Mouse (Mus musculus) neural tube, embryonic 11.5 days (tissue): Measurements from ENCODE around the gene Cmip. TPM values are rescaled to one million over a fixed set of nuclear protein-coding genes. Genes with fewer than 3 reads are reported as not detected.

ENCODE experiments used
- ATAC-seq: fragments of 200-750 bp; cut with Nextera tagmentation; 2 replicates; pipeline ENCODE4 v1.8.0; 2017; ENCODE audit warnings: moderate number of reproducible peaks, mild to moderate bottlenecking, moderate TSS enrichment, moderate library complexity; ENCODE audit not compliant: insufficient read depth, low FRiP score, low TSS enrichment
- DNase-seq: peaks from one replicate; pipeline ENCODE4 v3.0.0-alpha.2; 2015; ENCODE audit warnings: low spot score
- H3K27ac ChIP-seq: fragments of 300-500 bp; sonication (generic); 2 replicates; pipeline ENCODE4 v1.5.1; 2014; ENCODE audit warnings: low read depth, mild to moderate bottlenecking, low read length
- H3K27me3 ChIP-seq: fragments of 300-500 bp; sonication (generic); 2 replicates; pipeline ENCODE4 v1.6.1; 2014; ENCODE audit warnings: mild to moderate bottlenecking, low read length, mixed read lengths; ENCODE audit not compliant: control insufficient read depth, insufficient read depth
- H3K36me3 ChIP-seq: fragments of 300-500 bp; sonication (generic); 2 replicates; pipeline ENCODE4 v1.6.1; 2014; ENCODE audit warnings: mild to moderate bottlenecking, low read length, moderate library complexity, mixed read lengths; ENCODE audit not compliant: control insufficient read depth, insufficient read depth
- H3K4me1 ChIP-seq: fragments of 300-500 bp; sonication (generic); 2 replicates; pipeline ENCODE4 v1.6.1; 2014; ENCODE audit warnings: low read length, mixed read lengths; ENCODE audit not compliant: control insufficient read depth, insufficient read depth
- H3K4me2 ChIP-seq: fragments of 300-500 bp; sonication (generic); 2 replicates; pipeline ENCODE4 v1.6.1; 2014; ENCODE audit warnings: low read depth, mild to moderate bottlenecking, moderate library complexity
- H3K4me3 ChIP-seq: fragments of 300-500 bp; sonication (generic); 2 replicates; pipeline ENCODE4 v1.5.1; 2014; ENCODE audit warnings: low read depth, low read length
- H3K9ac ChIP-seq: fragments of 300-500 bp; sonication (generic); 2 replicates; pipeline ENCODE4 v1.6.1; 2014; ENCODE audit warnings: mild to moderate bottlenecking, low read length
- H3K9me3 ChIP-seq: fragments of 300-500 bp; sonication (generic); 2 replicates; pipeline ENCODE4 v1.6.1; 2016; ENCODE audit warnings: low read length; ENCODE audit not compliant: control insufficient read depth
- WGBS: fragments of 180-500 bp; shearing (Covaris S2); extraction: QIAGEN DNeasy Blood & Tissue Kit; methylation state at CpG from one replicate; pipeline ENCODE4 v1.1.7; 2014; 5-methylcytosine and 5-hydroxymethylcytosine counted together
- polyA plus RNA-seq: library from polyadenylated mRNA; unstranded; fragments of >200 nt; fragmentation: Nextera tagmentation; extraction: Ambion mirVana; gene quantifications from 2 replicates; pipeline ENCODE4 v1.2.1, GENCODE M21; 2014

The Cmip gene
- polyA plus RNA-seq, 1 experiment from 2014 or later, result 56.7 TPM

GRCm38 (mm10) chr8:117406081-117406480 is 149.2 kb downstream of the Cmip start:
- Histone ChIP-seq H3K4me3 (no peak overlapping the region), H3K36me3 (no peaks in the 10 kb centered on the region), H3K9me3 (no peaks in the 10 kb centered on the region), H3K27ac (no peak overlapping the region), H3K27me3 (no peaks in the 10 kb centered on the region), H3K4me2 (no peak overlapping the region), H3K9ac (no peak overlapping the region), H3K4me1 (peaks cover 19% of the 10 kb centered on the region)
- WGBS, result 89% methylated on average over 3 of the region's 3 CpGs
- DNase-seq (no peak), ATAC-seq (no peak)

- H3K27me3 ChIP-seq, result no peaks in the 10 kb centered on the region
- H3K27ac ChIP-seq, result no peak overlapping the region
- no peak overlapping the region for H3K4me3 ChIP-seq
- H3K9me3 ChIP-seq, result no peaks in the 10 kb centered on the region
- H3K36me3 ChIP-seq, result no peaks in the 10 kb centered on the region
- ATAC-seq (no peak), DNase-seq (no peak)
- 91% methylated on average over 7 of the region's 7 CpGs for WGBS
- peaks cover 4% of the 10 kb centered on the region for H3K4me1 ChIP-seq
- no peak overlapping the region for H3K4me2 ChIP-seq
- no peak overlapping the region for H3K9ac ChIP-seq
These were observed 151.8 kb downstream of the Cmip start for GRCm38 (mm10) chr8:117408634-117409033.

- Histone ChIP-seq H3K27me3 (no peaks in the 10 kb centered on the region), H3K27ac (no peak overlapping the region), H3K4me2 (no peak overlapping the region), H3K9me3 (no peaks in the 10 kb centered on the region), H3K4me1 (peaks cover 1% of the 10 kb centered on the region; the same call in 1 of the 2 replicates), H3K4me3 (no peak overlapping the region), H3K9ac (no peak overlapping the region), H3K36me3 (no peaks in the 10 kb centered on the region)
- ATAC-seq, result no peak
- no peak for DNase-seq
- WGBS, result 86% methylated on average over 7 of the region's 7 CpGs
These were observed 152.2 kb downstream of the Cmip start for GRCm38 (mm10) chr8:117409056-117409455.

- no peak for ATAC-seq
- WGBS, result 79% methylated on average over 10 of the region's 10 CpGs
These were observed 153.5 kb downstream of the Cmip start for GRCm38 (mm10) chr8:117410391-117410790.

GRCm38 (mm10) chr8:117410901-117411300 is 154.0 kb downstream of the Cmip start:
- ATAC-seq, result no peak

More at GRCm38 (mm10) chr8:117410391-117410790, 153.5 kb downstream of the Cmip start:
- H3K27me3 ChIP-seq, result no peaks in the 10 kb centered on the region
- H3K9ac ChIP-seq, result no peak overlapping the region
- H3K4me3 ChIP-seq, result no peak overlapping the region
- no peaks in the 10 kb centered on the region for H3K9me3 ChIP-seq
- H3K4me1 ChIP-seq, result no peaks in the 10 kb centered on the region
- no peak overlapping the region for H3K4me2 ChIP-seq
- DNase-seq, result no peak
- H3K27ac ChIP-seq, result no peak overlapping the region
- H3K36me3 ChIP-seq, result no peaks in the 10 kb centered on the region

GRCm38 (mm10) chr8:117412232-117412631 is 155.4 kb downstream of the Cmip start:
- no peak overlapping the region for H3K9ac ChIP-seq
- DNase-seq, result no peak
- no peaks in the 10 kb centered on the region for H3K4me1 ChIP-seq
- H3K27ac ChIP-seq, result no peak overlapping the region
- peaks cover 1% of the 10 kb centered on the region; the same call in 1 of the 2 replicates for H3K36me3 ChIP-seq
- H3K27me3 ChIP-seq, result no peaks in the 10 kb centered on the region
- ATAC-seq, result no peak
- WGBS, result 82% methylated on average over 10 of the region's 10 CpGs
- H3K4me2 ChIP-seq, result no peak overlapping the region
- H3K9me3 ChIP-seq, result no peaks in the 10 kb centered on the region
- no peak overlapping the region for H3K4me3 ChIP-seq

More at GRCm38 (mm10) chr8:117410901-117411300, 154.0 kb downstream of the Cmip start:
- WGBS, result 79% methylated on average over 10 of the region's 10 CpGs
- Histone ChIP-seq H3K9me3 (no peaks in the 10 kb centered on the region), H3K4me3 (no peak overlapping the region), H3K4me2 (no peak overlapping the region), H3K36me3 (no peaks in the 10 kb centered on the region), H3K27ac (no peak overlapping the region), H3K4me1 (no peaks in the 10 kb centered on the region), H3K9ac (no peak overlapping the region), H3K27me3 (no peaks in the 10 kb centered on the region)
- no peak for DNase-seq

- H3K27ac ChIP-seq, result no peak overlapping the region
- no peaks in the 10 kb centered on the region for H3K9me3 ChIP-seq
- no peak overlapping the region for H3K9ac ChIP-seq
- no peak for DNase-seq
- WGBS, result 90% methylated on average over 9 of the region's 9 CpGs
- no peaks in the 10 kb centered on the region for H3K4me1 ChIP-seq
- H3K36me3 ChIP-seq, result peaks cover 2% of the 10 kb centered on the region; the same call in 1 of the 2 replicates
- H3K4me2 ChIP-seq, result no peak overlapping the region
- ATAC-seq, result no peak
- H3K4me3 ChIP-seq, result no peak overlapping the region
- H3K27me3 ChIP-seq, result no peaks in the 10 kb centered on the region
These were observed 161.0 kb downstream of the Cmip start for GRCm38 (mm10) chr8:117417830-117418229.

- H3K4me2 ChIP-seq, result no peak overlapping the region
- no peak for DNase-seq
- no peaks in the 10 kb centered on the region for H3K27me3 ChIP-seq
- H3K4me3 ChIP-seq, result no peak overlapping the region
- no peaks in the 10 kb centered on the region for H3K4me1 ChIP-seq
- no peaks in the 10 kb centered on the region for H3K9me3 ChIP-seq
- H3K36me3 ChIP-seq, result peaks cover 2% of the 10 kb centered on the region
- 83% methylated on average over 17 of the region's 17 CpGs for WGBS
- H3K27ac ChIP-seq, result no peak overlapping the region
- H3K9ac ChIP-seq, result no peak overlapping the region
- ATAC-seq, result no peak
These were observed 164.1 kb downstream of the Cmip start for GRCm38 (mm10) chr8:117420841-117421534.

- ATAC-seq, result no peak
- Histone ChIP-seq H3K4me2 (no peak overlapping the region), H3K36me3 (peaks cover 2% of the 10 kb centered on the region), H3K9ac (no peak overlapping the region), H3K4me1 (no peaks in the 10 kb centered on the region), H3K9me3 (no peaks in the 10 kb centered on the region), H3K4me3 (no peak overlapping the region), H3K27ac (no peak overlapping the region), H3K27me3 (no peaks in the 10 kb centered on the region)
- WGBS, result 84% methylated on average over 5 of the region's 5 CpGs
- no peak for DNase-seq
These were observed 165.0 kb downstream of the Cmip start for GRCm38 (mm10) chr8:117421838-117422237.
